Mouse (Mus musculus): Measurements from ENCODE around the gene Polr3b. TPM values are rescaled to one million over a fixed set of nuclear protein-coding genes. Genes with fewer than 3 reads are reported as not detected.
A peak's percentile ranks its signal among the peaks of the same experiment; 100 is the strongest.

Polr3b gene
- polyA plus RNA-seq, 1 experiment: 8.3 TPM

DNA sequence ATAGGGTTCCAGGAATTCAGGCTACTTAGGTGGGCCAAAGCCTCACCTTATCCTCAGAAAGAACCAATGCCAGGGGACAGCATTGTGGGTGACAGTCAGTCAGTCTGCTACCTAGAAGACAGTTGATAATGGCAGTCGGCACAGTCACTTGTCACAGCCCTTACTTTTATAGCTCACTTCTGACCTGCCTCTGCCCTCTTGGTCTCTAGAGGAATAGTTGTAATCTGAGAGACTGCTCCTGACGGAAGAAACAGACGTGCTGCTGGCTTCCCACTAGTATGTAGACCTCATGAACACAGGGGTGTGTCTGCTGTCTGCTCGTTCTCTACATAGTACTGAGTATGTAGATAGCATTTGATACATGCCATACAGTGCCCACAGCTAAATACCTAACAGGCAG, 11.8 kb upstream of the Polr3b start:
- DNase-seq (ENCODE audit: extremely low spot score in 1 of 2, low spot score in 1 of 2): no peak

DNA sequence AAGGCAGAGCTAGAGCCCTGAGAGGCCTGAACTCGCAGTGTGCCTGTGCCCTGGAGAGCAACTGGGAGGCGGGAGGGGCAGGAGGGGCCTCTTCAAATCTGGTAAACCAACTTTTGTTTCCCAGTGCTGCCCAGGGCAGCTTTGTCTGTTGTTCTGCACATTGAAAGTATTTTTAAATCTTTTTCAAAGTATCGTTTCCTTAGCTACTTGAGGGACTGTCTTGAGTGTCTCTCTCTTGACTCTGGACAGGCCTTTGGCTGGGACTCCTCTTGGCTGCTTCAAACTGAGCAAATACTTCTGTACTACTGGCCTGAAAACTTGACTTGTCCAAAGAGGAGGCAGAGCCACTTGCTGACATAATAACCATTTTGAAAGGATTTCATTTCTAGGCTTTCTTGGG, 11.3 kb upstream of the Polr3b start:
- no peak for DNase-seq (ENCODE audit: extremely low spot score in 1 of 2, low spot score in 1 of 2)

DNA sequence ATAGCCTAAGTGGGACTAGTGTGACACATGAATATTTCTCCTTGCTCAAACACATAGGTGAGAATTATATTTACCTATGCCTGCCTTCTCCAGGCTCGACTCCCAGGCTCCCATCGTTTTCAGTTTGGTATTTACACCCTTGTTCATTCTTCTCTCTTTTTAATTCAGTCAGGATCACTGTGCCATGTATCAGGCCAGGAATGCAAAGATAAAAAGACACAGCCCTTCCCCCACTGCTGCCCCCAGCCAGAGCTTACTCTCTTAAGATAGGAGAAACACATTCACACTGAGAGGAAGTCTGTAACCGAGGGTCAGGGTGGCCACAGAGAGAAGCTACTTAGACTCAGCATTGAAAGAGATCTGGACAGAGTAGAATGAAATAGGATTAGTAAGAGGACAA, 10.4 kb upstream of the Polr3b start:
- DNase-seq (ENCODE audit: extremely low spot score in 1 of 2, low spot score in 1 of 2): no peak

DNA sequence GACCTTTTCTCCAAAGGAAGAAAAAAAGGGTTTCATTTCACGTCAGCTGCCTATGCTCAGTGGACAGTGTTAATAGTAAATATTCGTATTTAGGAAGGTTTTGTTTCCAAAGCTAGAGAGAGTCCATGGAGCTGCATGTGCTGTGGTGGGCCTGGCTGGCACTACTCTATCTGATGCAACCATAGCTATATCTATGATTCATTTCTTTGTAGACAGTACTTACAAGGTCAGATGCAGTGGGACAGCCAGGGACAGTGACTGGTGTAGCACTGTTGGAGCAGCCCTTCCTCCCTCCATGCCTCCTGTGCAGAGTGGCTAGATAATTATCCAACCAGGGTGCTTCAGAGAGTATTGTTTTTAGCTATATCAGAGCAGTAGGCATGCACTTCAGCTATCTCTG, 9.8 kb upstream of the Polr3b start:
- DNase-seq (ENCODE audit: extremely low spot score in 1 of 2, low spot score in 1 of 2): no peak

DNA sequence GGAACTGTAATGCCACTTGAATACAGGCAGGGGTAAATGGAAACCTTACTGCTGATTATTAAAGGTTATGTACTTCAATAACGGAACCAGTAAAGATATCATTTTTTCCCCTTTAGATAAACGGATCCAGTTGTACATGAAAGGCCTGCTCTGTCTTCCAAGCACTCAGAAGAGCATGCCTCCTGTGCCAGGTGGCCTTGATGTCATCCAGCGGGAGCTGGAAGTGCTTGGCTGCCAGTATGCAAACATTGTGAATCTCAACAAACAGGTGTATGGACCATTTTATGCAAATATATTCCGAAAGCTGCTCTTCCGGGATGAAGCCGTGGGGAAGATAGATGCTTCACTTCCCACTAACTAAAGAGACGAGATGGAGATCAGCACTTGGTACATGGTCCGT, 8.7 kb upstream of the Polr3b start:
- DNase-seq (ENCODE audit: extremely low spot score in 1 of 2, low spot score in 1 of 2): no peak

DNA sequence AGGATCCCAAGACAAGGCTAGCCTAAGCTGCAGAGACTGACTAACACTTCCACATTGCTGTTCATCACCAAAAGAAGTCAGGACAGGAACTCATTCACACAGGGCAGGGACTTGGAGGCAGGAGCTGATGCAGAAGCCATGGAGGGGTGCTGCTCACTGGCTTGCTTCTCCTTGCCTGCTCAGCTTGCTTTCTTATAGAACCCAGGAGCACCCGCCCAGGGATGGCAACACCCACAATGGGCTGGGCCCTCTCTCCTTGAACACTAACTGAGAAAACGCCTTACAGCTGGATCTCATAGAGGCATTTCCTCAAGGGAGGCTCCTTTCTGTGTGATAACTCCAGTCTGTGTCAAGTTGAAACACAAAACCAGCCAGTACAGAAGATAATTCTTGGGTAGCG, 7.0 kb upstream of the Polr3b start:
- no peak for DNase-seq (ENCODE audit: extremely low spot score in 1 of 2, low spot score in 1 of 2)

DNA sequence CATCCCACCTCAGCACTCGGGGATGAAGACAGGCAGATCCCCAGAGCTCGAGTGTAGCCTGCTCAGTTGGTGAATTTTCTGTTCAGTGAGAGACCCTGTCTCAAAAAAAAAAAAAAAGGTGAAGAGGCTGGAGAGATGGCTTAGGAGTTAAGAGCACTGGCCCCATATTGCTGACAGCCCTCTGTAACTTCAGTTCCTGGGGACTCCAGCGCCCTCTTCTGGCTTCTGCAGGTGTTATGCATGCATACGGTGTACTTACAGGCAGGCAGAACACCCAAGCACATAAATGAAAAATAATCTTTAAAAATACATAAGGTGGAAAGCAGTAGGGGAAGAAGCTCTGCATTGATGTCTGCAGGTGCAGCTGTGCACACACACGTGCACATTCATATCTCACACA, 9.1 kb downstream of the Polr3b start:
- DNase-seq (ENCODE audit: extremely low spot score in 1 of 2, low spot score in 1 of 2): no peak

DNA sequence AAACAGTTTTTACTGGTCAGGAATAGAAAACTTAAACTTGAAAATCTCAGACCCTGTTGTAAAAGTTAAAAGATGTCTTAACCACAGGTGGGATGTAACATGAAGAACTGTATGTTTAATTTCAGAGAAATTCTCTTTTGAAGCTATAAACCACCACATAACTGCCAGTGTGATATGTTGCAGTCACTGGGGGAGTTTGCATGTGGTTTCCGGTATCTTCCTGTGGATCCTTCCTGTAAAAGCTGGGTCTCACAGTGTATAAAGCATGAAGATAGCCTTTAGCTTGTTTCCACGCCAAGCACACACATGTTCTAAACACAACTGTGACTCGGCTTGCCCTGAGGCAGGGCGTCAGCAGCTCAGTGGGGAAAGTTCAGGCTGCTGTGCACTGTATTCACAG, 9.9 kb downstream of the Polr3b start:
- no peak for DNase-seq (ENCODE audit: extremely low spot score in 1 of 2, low spot score in 1 of 2)

DNA sequence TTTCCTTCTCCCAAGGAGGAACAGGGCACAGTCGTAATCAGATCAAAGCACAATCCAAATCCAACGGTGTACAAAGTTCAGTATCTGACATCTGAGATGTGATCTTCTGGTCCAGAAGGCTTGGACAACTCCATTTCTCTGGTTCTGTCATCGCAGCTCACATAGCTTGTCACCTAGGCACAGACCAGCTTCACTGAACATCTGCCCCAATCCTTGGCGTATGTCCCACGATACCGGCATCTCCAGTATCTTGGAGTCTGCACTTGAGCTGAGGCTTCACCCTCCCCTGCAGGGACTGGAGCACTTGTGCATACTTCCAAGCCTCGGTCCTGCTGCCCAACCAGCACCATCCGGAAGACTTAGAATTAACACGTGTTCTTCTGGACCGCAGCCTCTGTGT, 14.6 kb downstream of the Polr3b start:
- DNase-seq (ENCODE audit: extremely low spot score in 1 of 2, low spot score in 1 of 2): no peak

DNA sequence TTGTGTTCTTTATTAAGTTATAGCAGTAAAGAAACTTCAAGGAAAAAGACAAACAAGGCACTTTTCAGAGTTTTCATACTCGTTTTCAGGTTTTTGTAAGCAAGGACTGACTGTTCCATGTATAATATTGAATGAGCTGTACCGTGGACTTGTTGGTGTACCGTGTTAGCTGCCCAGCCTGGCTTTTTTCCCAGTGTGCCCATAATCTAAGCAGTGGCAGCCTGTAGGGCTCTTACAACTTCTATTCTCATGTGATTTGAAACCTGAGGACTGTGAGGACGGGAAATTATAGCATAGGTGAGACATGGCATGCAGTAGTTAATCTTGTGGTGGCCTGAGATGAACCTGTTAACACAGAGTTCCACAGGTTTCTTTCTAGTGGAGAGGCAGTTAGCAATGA, 16.3 kb downstream of the Polr3b start:
- DNase-seq (ENCODE audit: extremely low spot score in 1 of 2, low spot score in 1 of 2): no peak

DNA sequence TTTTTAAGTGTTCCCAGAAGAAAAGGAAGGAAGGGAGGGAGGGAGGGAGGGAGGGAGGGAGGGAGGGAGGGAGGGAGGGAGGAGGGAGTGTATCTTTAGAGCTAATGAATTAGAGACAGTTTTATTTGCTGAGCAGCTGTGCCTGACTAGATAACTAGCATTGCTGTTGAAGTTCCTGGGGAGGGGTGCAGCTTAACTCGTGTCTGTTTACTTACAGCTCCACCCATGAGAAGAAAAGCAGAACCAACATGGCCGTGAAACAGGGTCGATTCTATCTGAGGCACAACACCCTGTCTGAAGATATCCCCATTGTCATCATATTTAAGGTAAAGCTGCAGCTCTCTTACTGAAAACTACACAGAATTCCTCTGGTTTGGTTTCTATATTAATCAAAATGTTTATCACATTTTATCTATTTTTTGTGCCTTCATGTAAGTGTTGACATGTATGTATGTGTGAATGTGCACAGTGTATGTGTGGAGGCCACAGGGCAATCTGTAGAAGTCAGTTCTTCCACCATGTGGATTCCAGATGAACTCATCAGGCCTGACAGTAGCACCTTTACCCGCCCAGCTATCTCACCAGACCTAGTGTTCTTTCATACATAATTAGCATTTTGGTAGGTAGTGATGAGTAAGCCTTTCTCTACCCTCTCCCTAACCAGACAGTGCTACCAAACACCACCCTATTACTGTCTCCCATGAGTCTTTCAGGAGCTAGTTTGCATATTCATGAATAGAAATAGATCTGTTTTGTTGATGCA, 17.6 kb downstream of the Polr3b start:
- no peak for DNase-seq (ENCODE audit: extremely low spot score in 1 of 2, low spot score in 1 of 2)

DNA sequence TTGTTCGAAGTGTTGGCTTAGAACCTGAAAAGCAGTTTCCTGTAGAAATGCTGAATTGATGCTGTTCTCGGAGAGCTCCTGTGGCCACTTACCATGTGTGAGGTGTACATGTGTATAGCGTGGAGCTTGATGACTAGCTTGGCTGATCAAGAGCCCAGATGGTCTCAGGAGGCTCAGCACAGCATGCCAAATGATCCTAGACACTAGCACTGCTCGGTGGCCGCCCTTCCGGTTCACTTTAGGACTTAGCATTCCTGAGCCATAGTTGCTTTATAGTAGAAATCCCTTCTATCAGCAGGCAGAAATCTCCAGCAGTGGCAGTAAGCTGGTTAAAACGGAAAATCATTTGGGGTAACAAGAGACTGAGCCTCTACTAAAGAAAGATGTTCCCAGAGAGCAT, 18.8 kb downstream of the Polr3b start:
- no peak for DNase-seq (ENCODE audit: extremely low spot score in 1 of 2, low spot score in 1 of 2)

DNA sequence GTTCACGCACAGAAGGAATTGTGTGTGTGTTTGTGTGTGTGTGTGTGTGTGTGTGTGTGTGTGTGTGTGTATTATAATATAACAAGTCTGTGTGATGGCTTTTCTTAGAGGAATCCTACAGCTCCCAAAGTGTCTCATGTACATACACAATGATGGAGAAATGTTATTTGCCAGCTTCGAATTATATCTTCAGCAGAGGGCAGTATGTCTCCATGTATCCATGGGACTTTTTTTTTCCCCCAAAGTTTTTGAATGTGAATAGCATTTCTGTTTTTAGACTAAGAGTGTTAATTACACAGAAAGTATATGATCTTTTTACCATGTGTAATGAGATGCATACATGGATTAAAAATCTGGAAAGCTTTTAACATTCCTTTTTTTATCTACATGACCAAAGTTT, 19.5 kb downstream of the Polr3b start:
- peak in 1 of 2 experiments; percentile 36 for DNase-seq (ENCODE audit: extremely low spot score in 1 of 2, low spot score in 1 of 2)

DNA sequence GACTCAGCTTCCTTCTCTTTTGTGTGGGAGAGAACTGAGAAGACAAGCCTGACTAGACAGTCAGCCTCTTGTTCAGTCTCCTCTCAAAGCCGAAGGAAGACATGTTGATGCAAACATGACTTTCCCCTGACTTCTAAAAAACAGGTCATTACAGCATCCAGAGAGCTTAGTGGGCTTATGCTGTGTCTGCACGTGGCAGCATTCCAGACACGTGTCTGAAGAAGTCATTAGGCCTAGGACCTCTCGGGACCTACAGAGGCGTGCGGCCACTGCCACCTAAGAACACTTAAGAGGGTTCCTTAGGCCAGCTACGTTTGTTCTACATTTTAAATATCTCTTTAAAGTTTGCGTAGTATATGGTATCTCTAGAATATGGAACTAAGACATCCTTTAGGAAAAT, 23.8 kb downstream of the Polr3b start:
- DNase-seq (ENCODE audit: extremely low spot score in 1 of 2, low spot score in 1 of 2): no peak

DNA sequence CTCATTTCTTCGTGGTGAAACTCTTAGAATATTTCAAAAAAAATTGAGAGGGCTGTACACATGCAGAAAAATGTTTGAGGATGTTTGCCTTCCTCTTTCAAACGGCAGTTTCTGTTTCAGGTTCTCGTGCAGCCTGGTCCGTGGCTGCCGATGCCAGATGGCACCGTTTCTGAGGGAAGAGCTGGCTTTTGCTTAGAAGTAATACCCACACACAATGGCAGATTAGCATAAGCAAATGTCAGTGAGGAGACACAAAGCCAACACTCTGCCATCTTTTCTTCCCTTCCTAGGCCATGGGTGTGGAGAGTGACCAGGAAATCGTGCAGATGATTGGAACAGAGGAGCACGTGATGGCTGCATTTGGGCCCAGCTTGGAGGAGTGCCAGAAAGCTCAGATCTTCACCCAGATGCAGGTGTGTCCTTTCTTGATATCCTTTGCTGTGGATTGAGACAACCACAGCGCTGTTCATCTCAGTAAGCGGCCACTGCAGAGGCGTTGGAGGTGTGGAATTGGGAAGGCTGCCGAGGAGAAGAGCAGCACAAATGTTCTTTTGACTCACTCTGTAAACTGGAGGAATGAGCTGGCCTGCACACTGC, 24.5 kb downstream of the Polr3b start:
- DNase-seq (ENCODE audit: extremely low spot score in 1 of 2, low spot score in 1 of 2): peak; percentile 55 to 83

DNA sequence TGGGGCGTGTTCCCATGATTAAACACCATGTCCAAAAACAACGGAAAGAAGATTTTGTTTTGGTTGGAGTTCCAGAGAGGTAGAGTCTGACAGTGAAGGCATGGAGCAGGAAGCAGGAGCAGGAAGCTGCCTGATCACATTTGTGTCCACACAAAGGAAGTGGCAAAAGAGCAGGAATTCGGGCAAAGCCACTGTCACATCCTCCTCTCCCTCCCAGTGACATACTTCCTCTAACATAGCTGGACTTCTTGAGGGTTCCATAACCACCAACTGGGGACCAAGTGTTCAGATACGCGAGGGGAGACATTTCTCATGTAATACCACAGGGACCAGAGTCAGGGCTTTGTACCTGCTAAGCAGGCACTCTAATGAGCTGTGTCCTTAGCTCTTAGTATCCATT, 25.2 kb downstream of the Polr3b start:
- no peak for DNase-seq (ENCODE audit: extremely low spot score in 1 of 2, low spot score in 1 of 2)

DNA sequence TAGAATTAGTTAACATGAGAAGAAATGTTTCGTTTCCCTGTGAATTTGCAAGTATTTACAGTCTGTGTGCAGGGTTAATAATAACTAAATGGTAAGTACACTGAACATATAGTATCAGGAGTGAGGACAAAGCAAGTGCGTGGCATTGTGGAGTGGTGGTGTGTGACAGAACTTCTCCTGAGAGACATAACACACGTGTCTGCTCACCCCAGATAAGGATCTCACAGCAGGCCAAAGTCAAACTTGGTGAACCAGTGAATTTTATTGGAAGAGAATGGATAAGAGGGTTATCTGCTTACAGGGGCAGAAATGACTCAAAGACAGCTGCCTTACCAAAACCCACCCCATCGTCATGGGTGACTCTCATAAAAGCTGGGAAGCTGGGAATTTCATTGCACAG, 26.8 kb downstream of the Polr3b start:
- DNase-seq (ENCODE audit: extremely low spot score in 1 of 2, low spot score in 1 of 2): no peak

DNA sequence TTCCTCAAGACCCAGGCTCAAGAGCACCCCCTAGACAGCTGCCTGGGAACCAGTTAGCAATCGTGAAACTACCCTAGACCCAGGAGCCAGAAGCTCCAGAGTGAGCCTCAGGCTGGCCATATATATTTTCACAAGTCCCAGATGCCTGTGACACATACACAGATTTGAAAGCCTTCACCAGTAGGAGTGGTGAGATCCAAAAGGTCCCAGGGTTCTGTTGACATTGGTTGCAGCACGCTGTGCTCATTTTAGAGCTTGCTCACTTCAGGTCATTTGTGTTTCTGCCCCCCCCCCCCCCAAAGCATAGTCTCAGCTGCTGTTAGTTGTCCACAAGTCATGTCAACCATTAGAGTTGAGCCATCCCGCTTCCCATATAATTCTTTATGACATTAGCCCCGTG, 31.9 kb downstream of the Polr3b start:
- DNase-seq (ENCODE audit: extremely low spot score in 1 of 2, low spot score in 1 of 2): no peak

DNA sequence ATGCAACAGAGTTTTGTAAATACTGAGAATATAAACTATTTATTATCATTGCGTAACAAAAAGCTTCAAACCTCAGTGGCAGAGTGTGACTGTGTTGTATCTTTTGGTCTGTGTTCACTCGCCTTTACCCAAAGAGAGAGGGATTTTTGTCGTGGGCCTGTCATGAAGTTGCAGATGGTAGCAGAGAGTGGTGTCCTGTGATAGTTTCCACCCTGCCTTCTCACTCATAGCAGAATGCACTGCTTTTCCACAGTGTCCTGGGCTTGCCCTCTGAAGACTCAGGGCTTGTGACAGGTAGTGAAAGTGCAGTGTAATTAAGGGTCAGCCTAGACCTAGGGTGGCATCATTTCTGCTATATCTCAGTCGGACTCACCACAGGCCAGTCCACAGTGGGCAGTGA, 32.6 kb downstream of the Polr3b start:
- no peak for DNase-seq (ENCODE audit: extremely low spot score in 1 of 2, low spot score in 1 of 2)

DNA sequence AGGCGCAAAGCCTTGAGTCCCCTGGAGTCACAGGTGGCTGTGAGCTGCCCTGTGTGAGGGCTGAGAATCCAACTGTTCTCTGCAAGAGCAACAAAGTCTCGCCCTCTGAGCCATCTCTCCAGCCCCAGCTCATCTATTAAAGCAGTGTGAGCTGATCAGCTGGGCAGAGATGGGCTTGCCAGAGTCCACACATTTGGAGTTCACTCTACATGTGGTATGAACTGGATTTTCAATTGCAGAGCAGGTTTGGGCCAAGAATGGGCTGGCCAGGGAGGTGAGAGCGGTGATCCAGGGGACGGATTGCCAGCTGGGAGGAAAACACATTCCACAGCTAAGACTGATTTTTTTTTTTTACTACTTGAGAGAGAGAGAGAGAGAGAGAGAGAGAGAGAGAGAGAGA, 34.5 kb downstream of the Polr3b start:
- DNase-seq (ENCODE audit: extremely low spot score in 1 of 2, low spot score in 1 of 2): no peak

DNA sequence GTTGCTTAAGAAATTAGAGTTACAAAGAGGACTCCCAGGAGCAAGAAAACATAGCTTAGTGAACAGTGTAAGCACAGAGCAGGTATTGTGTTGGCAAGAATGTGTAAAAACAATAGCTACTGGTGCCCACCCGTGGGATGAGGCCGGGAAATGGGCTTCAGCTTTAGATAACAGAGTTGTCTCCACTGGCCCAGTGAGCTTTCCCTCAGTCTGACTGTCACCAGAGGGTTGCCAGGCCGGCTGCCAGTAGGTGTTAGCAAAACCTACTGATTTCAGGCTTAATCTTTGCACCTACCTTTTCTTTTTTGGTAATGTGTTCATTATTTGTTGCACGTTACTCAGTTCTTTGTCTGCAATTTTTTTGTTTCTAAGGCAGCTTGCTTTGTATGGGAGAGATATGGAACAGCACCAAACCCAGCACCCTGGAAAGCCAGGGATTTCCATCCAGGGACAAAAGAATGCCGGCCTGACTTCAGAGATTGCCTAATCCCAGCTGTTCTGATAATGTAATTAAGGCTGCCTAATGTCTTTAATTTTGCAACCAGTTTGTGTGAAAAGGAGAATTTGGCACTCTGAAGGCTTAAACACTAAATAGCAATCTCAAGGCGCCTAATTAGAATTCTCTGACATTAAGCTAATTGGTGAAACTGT, 35.5 kb downstream of the Polr3b start:
- DNase-seq (ENCODE audit: extremely low spot score in 1 of 2, low spot score in 1 of 2): no peak
